Mouse (Mus musculus) 3134 (cell line): ENCODE data around the gene Tmem132c.

Experiments used
- DNase-seq: peaks from one replicate; pipeline ENCODE4 v3.0.0-alpha.2; 2011; ENCODE audit warnings: low spot score; ENCODE audit not compliant: insufficient read length; ENCODE audit errors: extremely low read depth

The Tmem132c gene

DNA sequence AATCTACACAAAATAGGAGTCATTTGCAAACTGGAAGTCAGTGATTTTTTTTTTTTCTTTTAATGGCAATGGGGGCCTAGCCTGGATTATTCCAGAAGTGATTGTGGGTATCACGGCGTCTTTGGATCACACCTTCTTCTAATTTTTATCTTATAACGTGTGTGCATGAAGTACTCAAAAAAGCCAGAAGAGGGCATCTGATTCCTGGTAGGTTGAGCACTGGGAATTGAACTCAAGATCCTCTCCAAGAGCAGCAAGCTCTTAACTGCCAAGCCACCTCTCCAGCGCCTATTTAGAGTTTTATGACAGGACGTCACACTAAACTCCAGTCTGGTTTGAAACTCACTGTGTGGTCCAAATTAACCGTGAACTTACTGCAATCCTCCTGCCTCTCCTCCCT is 346.2 kb downstream of the Tmem132c start:
- DNase-seq = no peak

DNA sequence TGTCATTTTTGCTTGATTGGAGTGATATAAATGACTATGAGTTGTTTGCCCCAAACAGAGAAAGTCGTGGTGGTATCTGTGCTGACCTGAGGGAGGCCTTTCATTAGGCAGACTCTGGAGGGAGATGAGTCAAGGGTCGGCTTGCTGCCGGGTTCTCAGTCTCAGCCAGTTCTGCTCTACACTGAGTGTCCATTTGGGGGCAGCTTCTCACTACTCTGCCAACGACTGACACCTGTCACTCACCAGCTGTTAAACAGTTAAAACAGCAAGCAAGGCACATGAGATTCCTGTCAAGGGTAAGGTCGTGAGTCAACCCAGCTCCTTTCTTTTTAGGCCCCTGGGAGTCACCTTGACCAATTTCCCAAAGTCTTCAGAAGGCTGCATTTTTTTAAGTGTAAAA is 350.8 kb downstream of the Tmem132c start:
- no peak for DNase-seq

DNA sequence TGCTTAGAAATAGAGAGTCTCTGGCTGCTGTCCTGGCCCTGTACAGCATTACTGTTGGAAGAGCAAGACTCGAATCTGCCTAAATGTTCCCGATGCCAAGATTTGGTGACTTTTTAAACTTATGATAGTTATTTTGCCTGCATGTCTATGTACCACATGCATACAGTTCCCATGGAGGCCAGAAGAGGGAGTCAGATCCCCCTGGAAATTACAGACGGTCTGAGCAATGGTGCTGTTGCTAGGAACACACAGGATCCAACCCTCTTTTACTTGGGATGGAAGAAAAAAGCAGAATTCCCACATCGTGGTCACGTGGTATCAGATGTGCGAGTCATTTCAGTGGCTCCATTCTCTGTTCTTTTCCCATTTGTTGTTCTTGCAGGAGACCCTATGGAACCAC is 351.2 kb downstream of the Tmem132c start:
- no peak for DNase-seq

DNA sequence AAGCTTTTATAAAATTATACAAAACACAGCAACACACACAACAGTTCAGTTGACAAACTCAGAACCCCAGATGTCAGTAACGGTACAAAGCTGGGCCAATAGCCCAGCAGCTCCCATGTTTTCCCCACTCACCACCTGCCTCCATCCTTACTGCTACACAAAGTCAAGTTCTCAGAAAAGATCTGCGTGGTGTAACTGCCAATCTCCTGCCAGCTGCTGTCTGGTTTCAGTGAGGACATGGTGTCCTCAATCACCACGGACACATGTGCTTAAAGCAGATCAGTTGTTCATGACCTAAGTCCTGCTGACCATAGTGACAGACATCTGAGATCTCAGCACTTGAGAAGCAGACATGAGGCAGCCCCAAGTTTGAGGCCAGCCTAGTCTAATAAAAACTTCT is 354.1 kb downstream of the Tmem132c start:
- DNase-seq = no peak

DNA sequence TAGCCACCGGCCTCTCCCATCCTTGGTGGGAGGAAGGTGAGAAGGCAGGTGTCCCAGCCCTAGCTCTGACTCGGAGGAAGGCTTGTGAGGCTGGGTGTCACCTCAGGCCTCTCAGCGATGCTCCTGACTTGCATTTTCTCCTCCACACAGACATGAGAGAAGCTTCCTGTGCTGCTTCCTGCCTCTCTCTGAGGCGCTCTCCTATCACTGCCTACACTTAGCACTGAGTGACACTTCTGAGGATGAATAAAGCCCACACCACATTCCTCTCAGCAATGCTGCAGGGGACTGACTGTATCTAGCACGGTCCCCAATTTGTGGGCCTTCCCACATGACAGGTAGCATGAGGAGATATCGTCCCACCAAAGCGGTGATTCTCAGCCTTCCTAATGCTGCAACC is 355.3 kb downstream of the Tmem132c start:
- DNase-seq = no peak

DNA sequence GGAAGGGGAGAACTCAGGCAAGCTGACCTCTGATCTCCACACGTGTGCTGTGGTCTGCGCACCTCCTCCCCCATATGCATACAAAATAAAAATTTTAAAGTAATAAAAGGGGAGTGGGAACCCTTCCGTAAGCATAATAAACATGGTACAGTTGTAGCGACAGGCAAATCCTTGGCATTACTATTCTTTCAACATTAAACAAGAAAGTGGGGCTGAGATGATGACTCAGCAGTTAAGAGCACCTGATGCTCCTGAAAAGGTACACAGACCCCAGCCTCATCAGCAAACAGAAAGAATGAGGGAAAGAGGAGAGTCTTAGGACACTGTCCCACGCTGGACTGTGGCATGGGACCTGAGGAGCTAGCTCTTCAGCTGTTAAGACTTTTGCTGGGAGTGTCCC is 361.4 kb downstream of the Tmem132c start:
- no peak for DNase-seq

- no peak for DNase-seq
Measured at GRCm38 (mm10) chr5:127607507-127607906, 365.9 kb downstream of the Tmem132c start.

- no peak for DNase-seq
Measured at GRCm38 (mm10) chr5:127609191-127609714, 367.6 kb downstream of the Tmem132c start.

DNA sequence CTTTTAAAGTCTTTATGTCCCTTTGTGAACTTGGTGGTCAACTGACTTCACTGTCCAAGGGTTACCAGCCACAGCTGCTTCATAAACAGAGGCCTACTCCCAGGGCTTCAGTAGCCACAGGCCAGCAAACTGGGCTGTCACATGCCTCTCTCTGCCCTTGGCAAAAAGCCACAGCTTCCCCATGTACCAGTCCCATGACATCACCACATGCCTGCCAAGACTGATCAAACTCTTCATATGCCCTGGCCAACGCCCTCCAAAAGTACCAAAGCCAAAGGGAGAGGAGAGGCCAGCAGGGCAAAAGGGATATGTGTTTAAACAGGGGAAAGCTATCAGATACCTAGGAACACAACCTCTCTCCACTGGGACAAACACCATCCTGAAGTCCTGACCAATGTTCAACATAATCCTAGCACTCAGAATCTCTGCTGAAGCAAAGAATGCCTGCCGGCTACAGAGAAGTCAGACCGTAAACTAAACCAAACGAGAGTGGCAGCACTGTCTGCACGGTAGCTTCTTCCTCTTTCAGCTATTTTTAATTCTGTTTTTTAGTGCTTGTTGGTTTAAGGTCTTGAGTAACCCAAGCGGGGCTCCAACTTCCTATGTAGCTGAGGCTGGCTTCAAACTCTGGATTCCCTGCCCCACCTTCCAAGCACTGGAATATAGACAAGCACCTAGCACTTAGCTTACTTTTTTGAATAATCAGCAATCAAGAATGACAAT is 369.3 kb downstream of the Tmem132c start:
- peak; percentile 68 for DNase-seq

DNA sequence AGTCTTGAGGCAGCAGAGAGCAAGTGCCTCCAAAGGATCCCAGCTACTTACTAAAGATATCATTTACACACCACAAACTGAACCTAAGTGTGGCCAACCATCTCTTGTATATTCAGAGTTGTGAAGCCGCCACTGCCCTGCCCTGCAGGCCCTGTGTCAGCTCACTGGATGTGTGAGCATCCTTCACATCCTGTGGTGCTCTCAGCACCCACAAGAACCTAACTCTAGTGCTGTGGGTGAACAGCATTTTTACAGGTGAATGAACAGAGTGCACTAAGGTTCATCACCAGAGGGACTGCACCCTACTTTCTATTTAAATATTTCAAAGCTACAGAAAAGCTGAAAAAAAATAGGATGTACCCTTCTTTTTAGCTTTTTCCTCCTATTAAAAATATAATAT is 370.3 kb downstream of the Tmem132c start:
- DNase-seq = no peak

DNA sequence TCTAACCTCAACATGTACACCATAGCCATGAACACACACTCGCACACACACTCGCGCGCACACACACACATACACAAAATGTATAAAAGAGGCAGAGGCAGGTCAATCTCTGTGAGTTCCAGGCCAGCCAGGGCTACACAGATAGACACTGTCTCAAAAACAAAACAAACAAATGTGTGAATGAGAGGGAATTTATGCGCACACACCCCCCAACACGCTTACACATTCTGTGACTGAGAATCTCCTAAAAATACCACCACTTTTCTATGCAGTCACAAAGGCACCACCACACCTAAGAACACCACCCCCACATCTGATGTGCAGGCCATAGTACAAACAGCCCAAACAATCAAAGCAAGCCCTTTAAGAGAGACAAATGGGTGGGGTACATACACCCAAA is 370.8 kb downstream of the Tmem132c start:
- no peak for DNase-seq
